Mouse (Mus musculus): ENCODE measurements around the gene 4833427G06Rik. TPM values are rescaled to one million over a fixed set of nuclear protein-coding genes. Genes with fewer than 3 reads are reported as not detected.

Gene 4833427G06Rik
- polyA plus RNA-seq, 1 experiment: not detected

GRCm38 (mm10) chr9:51076300-51076978 lies 25.4 kb downstream of the 4833427G06Rik start:
- TF ChIP-seq GATA1 (IDR thresholded peaks at IDR 0.05; ENCODE audit: borderline replicate concordance, low read length): no peak
- no peak for TF ChIP-seq FLI1 (IDR thresholded peaks at IDR 0.05; ENCODE audit: low read length)
- H3K27me3 ChIP-seq (replicated peaks): no peaks in the 10 kb centered on the region
- H3K4me1 ChIP-seq: peaks cover 41% of the 10 kb centered on the region
- H3K36me3 ChIP-seq (replicated peaks; ENCODE audit: low read length): peaks cover 35% of the 10 kb centered on the region
- H3K9me3 ChIP-seq: no peaks in the 10 kb centered on the region
- H3K4me3 ChIP-seq (replicated peaks): peak overlapping the region; percentile 93

GRCm38 (mm10) chr9:51075780-51076179 lies 26.1 kb downstream of the 4833427G06Rik start:
- Histone ChIP-seq H3K4me3 (replicated peaks) (peak overlapping the region; percentile 93), H3K27me3 (replicated peaks) (no peaks in the 10 kb centered on the region), H3K4me1 (peaks cover 46% of the 10 kb centered on the region), H3K9me3 (no peaks in the 10 kb centered on the region), H3K36me3 (replicated peaks; ENCODE audit: low read length) (peaks cover 42% of the 10 kb centered on the region)
- TF ChIP-seq GATA1 (IDR thresholded peaks at IDR 0.05; ENCODE audit: borderline replicate concordance, low read length) (no peak), FLI1 (IDR thresholded peaks at IDR 0.05; ENCODE audit: low read length) (no peak)

- TF ChIP-seq GATA1 (IDR thresholded peaks at IDR 0.05; ENCODE audit: borderline replicate concordance, low read length) (no peak), FLI1 (IDR thresholded peaks at IDR 0.05; ENCODE audit: low read length) (no peak)
- peaks cover 68% of the 10 kb centered on the region for H3K4me1 ChIP-seq
- no peaks in the 10 kb centered on the region for H3K9me3 ChIP-seq
- no peak overlapping the region for H3K4me3 ChIP-seq (replicated peaks)
- H3K36me3 ChIP-seq (replicated peaks; ENCODE audit: low read length): peaks cover 91% of the 10 kb centered on the region
- H3K27me3 ChIP-seq (replicated peaks): no peaks in the 10 kb centered on the region
Observed at GRCm38 (mm10) chr9:51070801-51071200, 31.1 kb downstream of the 4833427G06Rik start.

- Histone ChIP-seq H3K4me1 (peaks cover 56% of the 10 kb centered on the region), H3K27me3 (replicated peaks) (no peaks in the 10 kb centered on the region), H3K9me3 (no peaks in the 10 kb centered on the region), H3K4me3 (replicated peaks) (no peak overlapping the region), H3K36me3 (replicated peaks; ENCODE audit: low read length) (peaks cover 86% of the 10 kb centered on the region)
- TF ChIP-seq FLI1 (IDR thresholded peaks at IDR 0.05; ENCODE audit: low read length) (no peak), GATA1 (IDR thresholded peaks at IDR 0.05; ENCODE audit: borderline replicate concordance, low read length) (no peak)
Observed at GRCm38 (mm10) chr9:51068202-51068601, 33.7 kb downstream of the 4833427G06Rik start.

- H3K4me1 ChIP-seq: peaks cover 28% of the 10 kb centered on the region
- peaks cover 71% of the 10 kb centered on the region for H3K36me3 ChIP-seq (replicated peaks; ENCODE audit: low read length)
- no peak within 1 kb of the TSS for H3K4me3 ChIP-seq (replicated peaks)
- no peaks in the 10 kb centered on the region for H3K27me3 ChIP-seq (replicated peaks)
- no peak for TF ChIP-seq GATA1 (IDR thresholded peaks at IDR 0.05; ENCODE audit: borderline replicate concordance, low read length)
- no peak for TF ChIP-seq FLI1 (IDR thresholded peaks at IDR 0.05; ENCODE audit: low read length)
- H3K9me3 ChIP-seq: no peaks in the 10 kb centered on the region
Observed at GRCm38 (mm10) chr9:51060601-51061000, 41.3 kb downstream of the 4833427G06Rik start, which contains the start of gene Btg4. Gene Btg4 (plus strand): TSS chr9:51060901.

- Histone ChIP-seq H3K36me3 (replicated peaks; ENCODE audit: low read length) (peaks cover 73% of the 10 kb centered on the region), H3K27me3 (replicated peaks) (no peaks in the 10 kb centered on the region), H3K4me3 (replicated peaks) (no peak overlapping the region), H3K4me1 (peaks cover 24% of the 10 kb centered on the region), H3K9me3 (no peaks in the 10 kb centered on the region)
- TF ChIP-seq FLI1 (IDR thresholded peaks at IDR 0.05; ENCODE audit: low read length) (no peak), GATA1 (IDR thresholded peaks at IDR 0.05; ENCODE audit: borderline replicate concordance, low read length) (no peak)
Observed at GRCm38 (mm10) chr9:51058951-51059521, 42.8 kb downstream of the 4833427G06Rik start.

GRCm38 (mm10) chr9:51056360-51057324 lies 45.2 kb downstream of the 4833427G06Rik start:
- H3K36me3 ChIP-seq (replicated peaks; ENCODE audit: low read length): peaks cover 57% of the 10 kb centered on the region
- peak overlapping the region; percentile 64 for H3K4me3 ChIP-seq (replicated peaks)
- H3K4me1 ChIP-seq: peaks cover 24% of the 10 kb centered on the region
- no peak for TF ChIP-seq GATA1 (IDR thresholded peaks at IDR 0.05; ENCODE audit: borderline replicate concordance, low read length)
- no peak for TF ChIP-seq FLI1 (IDR thresholded peaks at IDR 0.05; ENCODE audit: low read length)
- no peaks in the 10 kb centered on the region for H3K27me3 ChIP-seq (replicated peaks)
- H3K9me3 ChIP-seq: no peaks in the 10 kb centered on the region

GRCm38 (mm10) chr9:51052180-51052579 lies 49.7 kb downstream of the 4833427G06Rik start:
- H3K4me3 ChIP-seq (replicated peaks): no peak overlapping the region
- peaks cover 19% of the 10 kb centered on the region for H3K36me3 ChIP-seq (replicated peaks; ENCODE audit: low read length)
- no peaks in the 10 kb centered on the region for H3K9me3 ChIP-seq
- TF ChIP-seq GATA1 (IDR thresholded peaks at IDR 0.05; ENCODE audit: borderline replicate concordance, low read length) (no peak), FLI1 (IDR thresholded peaks at IDR 0.05; ENCODE audit: low read length) (no peak)
- no peaks in the 10 kb centered on the region for H3K27me3 ChIP-seq (replicated peaks)
- H3K4me1 ChIP-seq: peaks cover 12% of the 10 kb centered on the region

- no peaks in the 10 kb centered on the region for H3K36me3 ChIP-seq (replicated peaks; ENCODE audit: low read length)
- peaks cover 2% of the 10 kb centered on the region for H3K27me3 ChIP-seq (replicated peaks)
- no peak overlapping the region for H3K4me3 ChIP-seq (replicated peaks)
- H3K9me3 ChIP-seq: no peaks in the 10 kb centered on the region
- peaks cover 16% of the 10 kb centered on the region for H3K4me1 ChIP-seq
- TF ChIP-seq FLI1 (IDR thresholded peaks at IDR 0.05; ENCODE audit: low read length) (no peak), GATA1 (IDR thresholded peaks at IDR 0.05; ENCODE audit: borderline replicate concordance, low read length) (no peak)
Observed at GRCm38 (mm10) chr9:51042136-51042535, 59.7 kb downstream of the 4833427G06Rik start.
